Mouse (Mus musculus): Measurements from ENCODE around the gene Tmeff2.

DNA sequence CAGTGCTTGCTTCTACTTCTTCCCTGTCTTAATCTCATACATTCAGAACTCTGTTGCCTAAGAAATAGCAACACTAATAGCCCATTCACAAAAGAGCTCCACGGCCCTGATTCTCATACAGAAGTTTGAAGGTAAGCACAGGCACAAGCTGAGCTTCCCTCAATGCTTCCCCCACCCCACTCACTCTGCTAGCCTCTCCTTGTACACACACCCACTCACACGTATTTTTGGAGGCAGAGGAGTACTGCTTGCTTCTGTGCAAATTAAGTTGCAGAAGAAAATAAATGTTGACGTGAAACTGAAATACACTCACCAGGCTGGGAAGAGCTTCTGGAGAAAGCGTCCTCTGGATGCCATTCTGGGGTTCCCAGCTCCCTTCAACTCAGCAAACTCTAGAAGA, 80.1 kb downstream of the Tmeff2 start:
- no peak for TF ChIP-seq TAL1 (IDR thresholded peaks at IDR 0.05; ENCODE audit: low read length)
- TF ChIP-seq GATA1 (IDR thresholded peaks at IDR 0.05; ENCODE audit: low read length), result no peak

Data from erythroblast, embryonic 14.5 days (primary cell).